Mouse (Mus musculus) heart, embryonic 11.5 days (tissue): Measurements from ENCODE around the gene Kbtbd4. TPM values are rescaled to one million over a fixed set of nuclear protein-coding genes. Genes with fewer than 3 reads are reported as not detected.

Experiments used
- ATAC-seq: fragments of 200-750 bp; cut with Nextera tagmentation; replicated peaks from 2 replicates; pipeline ENCODE4 v1.8.0; 2017; ENCODE audit warnings: moderate library complexity; ENCODE audit not compliant: insufficient number of reproducible peaks, low FRiP score, low TSS enrichment
- H3K27ac ChIP-seq: fragments of 300-500 bp; sonication (generic); 2 replicates; pipeline ENCODE4 v1.5.1; 2014; ENCODE audit warnings: mild to moderate bottlenecking, low read depth, low read length
- H3K27me3 ChIP-seq: fragments of 300-500 bp; sonication (generic); 2 replicates; pipeline ENCODE4 v1.6.1; 2014; ENCODE audit warnings: mild to moderate bottlenecking, low read length, mixed read lengths; ENCODE audit not compliant: control insufficient read depth, insufficient read depth
- H3K36me3 ChIP-seq: fragments of 300-500 bp; sonication (generic); 2 replicates; pipeline ENCODE4 v1.6.1; 2014; ENCODE audit warnings: mild to moderate bottlenecking, low read length, moderate library complexity, mixed read lengths; ENCODE audit not compliant: control insufficient read depth, insufficient read depth
- H3K4me1 ChIP-seq: fragments of 300-500 bp; sonication (generic); 2 replicates; pipeline ENCODE4 v1.6.1; 2014; ENCODE audit warnings: low read length; ENCODE audit not compliant: control insufficient read depth, insufficient read depth
- H3K4me2 ChIP-seq: fragments of 300-500 bp; sonication (generic); 2 replicates; pipeline ENCODE4 v1.6.1; 2014; ENCODE audit warnings: mild to moderate bottlenecking, moderate library complexity
- H3K4me3 ChIP-seq: fragments of 300-500 bp; sonication (generic); 2 replicates; pipeline ENCODE4 v1.5.1; 2014; ENCODE audit warnings: low read depth, low read length
- H3K9ac ChIP-seq: fragments of 300-500 bp; sonication (generic); 2 replicates; pipeline ENCODE4 v1.6.1; 2014; ENCODE audit warnings: mild to moderate bottlenecking, low read depth, low read length, moderate library complexity
- H3K9me3 ChIP-seq: fragments of 300-500 bp; sonication (generic); replicated peaks from 2 replicates; pipeline ENCODE4 v1.6.1; 2016; ENCODE audit warnings: low read length; ENCODE audit not compliant: control insufficient read depth
- WGBS: fragments of 180-500 bp; shearing (Covaris S2); extraction: QIAGEN DNeasy Blood & Tissue Kit; methylation state at CpG from one replicate; pipeline ENCODE4 v1.1.7; 2014; ENCODE audit not compliant: insufficient replicate concordance; 5-methylcytosine and 5-hydroxymethylcytosine counted together
- polyA plus RNA-seq: library from polyadenylated mRNA; unstranded; fragments of >200 nt; fragmentation: Nextera tagmentation; extraction: Ambion mirVana; gene quantifications from 2 replicates; pipeline ENCODE4 v1.2.1, GENCODE M21; 2014

Gene Kbtbd4
- polyA plus RNA-seq, 1 experiment from 2014 or later, result 26.2 TPM

DNA sequence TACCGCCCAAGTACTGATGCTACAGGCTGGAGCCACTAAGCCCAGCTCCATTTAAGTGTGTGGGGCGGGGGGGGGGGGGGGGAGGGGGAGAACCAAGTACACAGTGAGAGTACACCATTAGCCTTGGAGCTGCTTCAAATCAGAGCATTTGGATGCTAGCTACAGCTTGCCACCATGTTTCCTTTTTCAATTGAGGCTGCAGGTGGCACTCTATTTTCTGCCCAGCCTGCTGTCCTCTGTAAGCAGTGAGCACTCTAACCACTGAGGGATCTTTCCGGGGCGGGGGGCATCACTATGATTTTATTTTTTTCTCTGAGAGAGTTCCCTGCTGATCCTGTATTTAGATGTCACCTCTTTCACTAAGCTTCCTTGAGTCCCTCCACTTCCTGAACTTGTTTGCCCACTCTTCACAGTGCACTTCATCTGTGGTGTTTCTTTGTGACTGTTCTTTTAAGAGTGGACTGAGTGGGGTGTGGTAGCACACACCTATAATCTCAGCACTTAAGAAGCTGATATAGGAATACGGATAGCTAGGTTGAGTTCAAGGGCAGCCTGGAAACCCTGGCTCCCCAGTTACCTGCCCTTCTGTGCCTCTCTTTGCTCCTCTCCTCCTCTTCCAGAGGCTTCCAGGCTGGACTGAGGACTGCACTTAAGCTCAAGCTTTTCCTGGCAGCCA, 26.8 kb upstream of the Kbtbd4 start:
- no peak for ATAC-seq
- H3K27ac ChIP-seq, result no peak overlapping the region
- H3K36me3 ChIP-seq, result no peaks in the 10 kb centered on the region
- WGBS, result 66% methylated on average over 4 of the region's 5 CpGs
- no peak overlapping the region for H3K4me2 ChIP-seq
- H3K4me3 ChIP-seq, result no peak overlapping the region
- H3K4me1 ChIP-seq, result peaks cover 12% of the 10 kb centered on the region
- H3K9ac ChIP-seq, result no peak overlapping the region
- H3K27me3 ChIP-seq, result no peaks in the 10 kb centered on the region
- no peaks in the 10 kb centered on the region for H3K9me3 ChIP-seq

- H3K27ac ChIP-seq, result no peak overlapping the region
- no peaks in the 10 kb centered on the region for H3K9me3 ChIP-seq
- no peaks in the 10 kb centered on the region for H3K36me3 ChIP-seq
- H3K4me2 ChIP-seq, result peak overlapping the region; percentile 27
- H3K9ac ChIP-seq, result no peak overlapping the region
- no peak overlapping the region for H3K4me3 ChIP-seq
- H3K4me1 ChIP-seq, result peaks cover 12% of the 10 kb centered on the region
- no peak for ATAC-seq
- no peaks in the 10 kb centered on the region; the same call in 1 of the 2 replicates for H3K27me3 ChIP-seq
Observed at GRCm38 (mm10) chr2:90879419-90879818, 25.1 kb upstream of the Kbtbd4 start.

- Histone ChIP-seq H3K27ac (no peak overlapping the region), H3K9ac (no peak overlapping the region), H3K4me3 (no peak overlapping the region), H3K4me2 (no peak overlapping the region), H3K36me3 (no peaks in the 10 kb centered on the region), H3K27me3 (peaks cover 6% of the 10 kb centered on the region), H3K4me1 (peaks cover 15% of the 10 kb centered on the region), H3K9me3 (no peaks in the 10 kb centered on the region)
- no peak for ATAC-seq
- WGBS, result 29% methylated on average over 6 of the region's 6 CpGs
Observed at GRCm38 (mm10) chr2:90880144-90880785, 24.3 kb upstream of the Kbtbd4 start.

DNA sequence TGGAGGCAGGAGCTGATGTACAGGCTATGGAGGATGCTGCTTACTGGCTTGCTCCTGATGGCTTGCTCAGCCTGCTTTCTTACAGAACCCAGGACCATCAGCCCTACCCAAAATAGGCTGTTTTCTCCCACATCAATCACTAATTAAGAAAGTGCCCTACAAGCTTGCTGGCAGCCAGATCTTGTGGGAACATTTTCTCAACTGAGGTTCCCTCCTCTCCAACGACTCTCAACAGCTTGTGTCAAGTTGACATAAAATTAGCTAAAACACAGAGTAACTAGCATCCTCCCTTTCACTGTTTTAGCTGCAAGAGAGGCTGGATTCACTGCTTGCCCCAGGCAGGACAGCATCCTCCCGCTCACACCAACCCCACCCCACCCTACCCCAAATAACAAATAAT, 22.7 kb upstream of the Kbtbd4 start:
- peaks cover 21% of the 10 kb centered on the region for H3K27me3 ChIP-seq
- 82% methylated on average over 2 of the region's 2 CpGs for WGBS
- H3K36me3 ChIP-seq, result no peaks in the 10 kb centered on the region
- peaks cover 15% of the 10 kb centered on the region for H3K4me1 ChIP-seq
- no peak overlapping the region for H3K9ac ChIP-seq
- H3K4me2 ChIP-seq, result no peak overlapping the region
- no peaks in the 10 kb centered on the region for H3K9me3 ChIP-seq
- no peak overlapping the region for H3K27ac ChIP-seq
- ATAC-seq, result no peak
- no peak overlapping the region for H3K4me3 ChIP-seq

DNA sequence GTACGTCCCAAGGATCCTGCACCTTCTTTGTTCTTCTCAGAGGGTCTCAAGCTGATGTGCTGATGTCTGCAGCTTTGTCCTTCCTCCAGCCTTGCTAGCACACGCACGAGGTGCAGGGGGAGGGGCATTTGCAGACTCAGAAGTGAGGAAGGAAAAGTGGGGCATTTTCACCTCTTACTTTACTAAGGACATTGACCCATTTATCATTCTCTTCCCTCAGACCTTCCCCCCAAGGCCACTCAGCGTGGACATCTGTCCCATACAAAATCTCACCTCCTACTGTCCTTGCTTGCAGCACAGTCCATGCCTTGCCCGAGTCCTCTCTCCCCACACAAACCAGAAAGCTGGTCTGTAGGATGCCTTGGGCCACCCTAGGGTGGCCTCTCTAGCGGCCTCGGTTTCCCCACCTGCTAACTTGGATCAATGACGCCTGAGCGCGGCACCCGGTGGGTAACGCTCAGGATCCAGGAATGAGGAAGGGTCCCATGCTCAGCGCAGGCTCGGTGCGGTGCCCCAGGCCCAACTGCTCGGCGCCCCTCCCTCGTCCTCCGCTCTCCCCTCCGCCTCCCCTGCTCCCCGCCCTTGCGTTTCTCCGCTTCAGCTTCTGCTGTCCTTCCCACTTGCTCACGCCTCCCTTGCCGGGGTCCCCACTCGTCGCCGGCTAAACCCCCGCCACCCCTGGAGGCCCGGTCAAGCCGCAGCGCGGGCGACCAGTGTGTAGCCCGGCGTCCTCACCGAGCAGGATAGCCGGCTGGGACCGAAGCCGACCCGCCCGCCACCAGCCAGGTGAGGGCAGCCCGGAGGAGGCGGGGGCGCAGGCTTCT, 19.1 kb upstream of the Kbtbd4 start, which contains the start of gene C1qtnf4:
Gene C1qtnf4 (plus strand): TSS at position 643 of the 824 bp plus-strand sequence.
- peak within 1 kb of the TSS; percentile 65 for H3K4me3 ChIP-seq
- H3K36me3 ChIP-seq, result no peaks in the 10 kb centered on the region
- no peak for ATAC-seq
- 2% methylated on average over 45 of the region's 45 CpGs for WGBS
- peaks cover 35% of the 10 kb centered on the region for H3K27me3 ChIP-seq
- H3K4me1 ChIP-seq, result peaks cover 9% of the 10 kb centered on the region
- no peaks in the 10 kb centered on the region for H3K9me3 ChIP-seq
- no peak within 1 kb of the TSS for H3K27ac ChIP-seq
- H3K4me2 ChIP-seq, result peak within 1 kb of the TSS; percentile 95
- peak within 1 kb of the TSS; percentile 76 for H3K9ac ChIP-seq

- Histone ChIP-seq H3K27me3 (peaks cover 35% of the 10 kb centered on the region), H3K4me2 (peak overlapping the region; percentile 95), H3K9ac (no peak overlapping the region), H3K4me1 (peaks cover 9% of the 10 kb centered on the region), H3K9me3 (no peaks in the 10 kb centered on the region), H3K4me3 (peak overlapping the region; percentile 65; the same call in 1 of the 2 replicates), H3K27ac (no peak overlapping the region), H3K36me3 (no peaks in the 10 kb centered on the region)
- WGBS, result 53% methylated on average over 6 of the region's 6 CpGs
- no peak for ATAC-seq
Observed at GRCm38 (mm10) chr2:90886436-90886835, 18.1 kb upstream of the Kbtbd4 start.

DNA sequence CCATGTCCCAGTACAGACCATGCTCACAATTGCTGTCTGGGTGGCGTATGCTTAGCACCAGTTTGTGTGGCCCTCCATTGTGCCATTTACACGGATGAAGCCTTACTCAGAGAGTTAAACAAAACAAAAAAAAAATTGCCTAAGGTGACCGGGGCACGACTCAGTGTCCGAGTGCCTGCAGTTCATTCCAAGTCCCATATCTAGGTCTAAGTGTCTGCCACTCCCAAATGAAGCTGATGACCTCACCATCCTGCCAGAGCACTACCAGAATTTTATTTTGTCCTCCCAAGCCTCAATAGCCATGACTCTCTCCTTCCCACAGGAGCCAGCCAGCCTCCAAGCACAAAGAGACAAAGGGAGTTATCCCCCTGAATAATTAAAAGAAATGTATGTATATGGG, 16.9 kb upstream of the Kbtbd4 start:
- Histone ChIP-seq H3K4me1 (peaks cover 9% of the 10 kb centered on the region), H3K27ac (no peak overlapping the region), H3K9me3 (no peaks in the 10 kb centered on the region), H3K9ac (no peak overlapping the region), H3K36me3 (no peaks in the 10 kb centered on the region), H3K4me2 (no peak overlapping the region), H3K27me3 (peaks cover 35% of the 10 kb centered on the region), H3K4me3 (no peak overlapping the region)
- no peak for ATAC-seq
- WGBS, result 44% methylated on average over 5 of the region's 5 CpGs

DNA sequence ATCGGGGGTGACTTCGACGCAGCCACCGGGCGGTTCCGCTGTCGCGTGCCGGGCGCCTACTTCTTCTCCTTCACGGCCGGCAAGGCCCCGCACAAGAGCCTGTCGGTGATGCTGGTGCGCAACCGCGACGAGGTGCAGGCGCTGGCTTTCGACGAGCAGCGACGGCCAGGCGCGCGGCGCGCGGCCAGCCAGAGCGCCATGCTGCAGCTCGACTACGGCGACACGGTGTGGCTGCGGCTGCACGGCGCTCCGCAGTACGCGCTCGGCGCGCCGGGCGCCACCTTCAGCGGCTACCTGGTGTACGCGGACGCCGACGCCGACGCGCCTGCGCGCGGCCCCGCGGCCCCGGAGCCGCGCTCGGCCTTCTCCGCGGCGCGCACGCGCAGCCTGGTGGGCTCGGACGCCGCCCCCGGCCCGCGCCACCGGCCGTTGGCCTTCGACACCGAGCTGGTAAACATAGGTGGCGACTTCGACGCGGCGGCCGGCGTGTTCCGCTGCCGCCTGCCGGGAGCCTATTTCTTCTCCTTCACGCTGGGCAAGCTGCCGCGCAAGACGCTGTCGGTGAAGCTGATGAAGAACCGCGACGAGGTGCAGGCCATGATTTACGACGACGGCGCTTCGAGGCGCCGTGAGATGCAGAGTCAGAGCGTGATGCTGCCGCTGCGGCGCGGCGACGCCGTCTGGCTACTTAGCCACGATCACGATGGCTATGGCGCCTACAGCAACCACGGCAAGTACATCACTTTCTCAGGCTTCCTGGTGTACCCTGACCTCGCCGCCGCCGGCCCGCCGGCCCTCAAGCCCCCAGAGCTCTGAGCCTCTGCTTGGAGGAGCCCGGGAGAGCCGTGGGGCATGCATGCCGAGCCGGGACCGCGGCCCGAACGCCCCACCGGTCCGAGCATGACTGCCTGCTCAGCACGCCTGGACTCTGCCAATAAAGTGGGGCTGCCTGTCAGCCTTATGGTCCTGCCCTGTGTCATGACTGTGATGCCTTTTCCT, 14.7 kb upstream of the Kbtbd4 start:
- Histone ChIP-seq H3K4me3 (peak overlapping the region; percentile 59), H3K4me1 (peaks cover 9% of the 10 kb centered on the region), H3K36me3 (peaks cover 6% of the 10 kb centered on the region), H3K27ac (peak overlapping the region; percentile 54), H3K9ac (peak overlapping the region; percentile 78), H3K27me3 (peaks cover 31% of the 10 kb centered on the region), H3K4me2 (peak overlapping the region; percentile 84), H3K9me3 (no peaks in the 10 kb centered on the region)
- ATAC-seq, result peak; percentile 72
- WGBS, result 2% methylated on average over 129 of the region's 133 CpGs
